Mouse (Mus musculus) gonadal fat pad, adult 2 months (tissue): Measurements from ENCODE around the gene Fzd9. TPM values are rescaled to one million over a fixed set of nuclear protein-coding genes. Genes with fewer than 3 reads are reported as not detected.
"Not testable (repeated sequence)": the region's sequence is repeated elsewhere in the genome, so short reads cannot be mapped to it uniquely, and the experiment has no call there.

Experiments
- DNase-seq: peaks from one replicate; pipeline ENCODE4 v3.0.0-alpha.2; 2012; ENCODE audit warnings: low read depth
- polyA plus RNA-seq: library from polyadenylated mRNA; depleted of rRNA; stranded (reverse); fragments of >200 nt; gene quantifications from 2 replicates; pipeline ENCODE4 v1.2.3, GENCODE M21; 2012; rRNA removed

The Fzd9 gene
- polyA plus RNA-seq, 1 experiment: 0.39 TPM

DNA sequence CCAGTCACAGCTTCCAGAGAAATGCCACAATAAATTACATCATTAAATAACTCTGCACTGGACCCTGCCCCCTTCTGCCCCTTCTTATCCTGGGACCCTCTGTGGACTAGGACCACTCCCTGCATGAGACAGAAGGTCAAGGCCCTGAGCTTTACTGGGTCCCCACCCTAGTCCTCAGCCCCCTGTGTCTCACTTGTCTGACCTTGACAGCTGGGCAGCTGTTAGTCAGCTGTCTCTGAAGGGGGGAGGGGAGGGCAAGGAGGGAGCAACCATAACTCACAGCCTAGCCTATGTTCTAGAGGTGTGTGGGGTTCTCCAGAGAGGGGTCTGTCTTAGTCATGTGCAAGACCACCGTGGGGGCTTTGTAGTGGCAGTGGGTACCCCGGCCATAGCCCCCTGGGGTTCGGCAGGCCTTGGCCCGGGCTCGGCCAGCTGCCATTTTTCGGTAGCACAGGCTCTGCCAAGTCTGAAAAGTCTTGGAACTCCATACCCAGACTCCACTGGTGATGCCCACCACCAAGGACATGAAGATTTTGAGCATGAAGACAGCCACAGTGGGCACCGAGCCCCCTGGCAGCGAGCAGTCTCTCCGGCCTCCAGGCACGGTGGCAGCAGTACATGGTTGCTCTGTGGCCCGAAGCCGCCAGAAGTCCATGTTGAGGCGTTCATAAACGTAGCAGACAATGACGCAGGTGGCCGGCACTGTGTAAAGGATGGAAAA lies 1.9 kb downstream of the Fzd9 start:
- DNase-seq: no peak

DNA sequence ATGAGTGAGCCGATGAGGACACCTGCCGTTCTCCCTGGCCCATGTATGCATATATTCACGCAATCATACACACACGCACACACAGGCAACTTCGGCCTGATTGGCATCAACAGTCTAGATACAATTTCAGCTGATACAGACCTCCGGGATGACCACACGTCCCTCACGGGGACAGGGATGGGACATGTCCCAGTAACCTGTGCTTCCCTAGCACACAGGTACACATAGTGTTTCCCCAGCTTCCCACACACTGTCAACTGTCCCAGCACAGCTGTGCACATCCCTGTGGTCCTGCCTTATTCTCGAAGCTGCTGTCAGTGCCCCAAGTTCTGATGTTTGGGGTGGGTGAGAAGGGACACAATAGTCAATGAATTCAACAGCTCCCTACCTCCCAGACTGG lies 3.7 kb downstream of the Fzd9 start:
- no peak for DNase-seq

DNA sequence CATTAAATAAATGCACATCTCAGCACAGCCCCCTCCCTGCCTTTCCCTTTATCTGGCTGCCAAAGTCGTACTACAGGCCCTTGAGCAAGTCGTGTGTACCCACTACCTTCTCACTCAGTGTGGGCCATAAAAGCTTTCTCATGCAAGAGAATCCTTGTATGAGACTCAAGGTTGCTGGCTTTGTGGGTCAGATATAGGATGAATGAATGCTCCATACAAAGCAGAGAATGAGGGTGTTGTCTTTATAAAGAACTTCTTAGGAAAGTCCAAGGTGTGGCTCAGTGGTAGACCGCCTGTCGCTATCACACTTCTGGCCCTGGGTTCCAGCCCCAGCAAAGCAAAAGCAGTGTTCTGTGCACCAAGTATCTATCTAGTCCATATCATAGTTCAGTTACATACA lies 4.5 kb downstream of the Fzd9 start:
- no peak for DNase-seq

DNA sequence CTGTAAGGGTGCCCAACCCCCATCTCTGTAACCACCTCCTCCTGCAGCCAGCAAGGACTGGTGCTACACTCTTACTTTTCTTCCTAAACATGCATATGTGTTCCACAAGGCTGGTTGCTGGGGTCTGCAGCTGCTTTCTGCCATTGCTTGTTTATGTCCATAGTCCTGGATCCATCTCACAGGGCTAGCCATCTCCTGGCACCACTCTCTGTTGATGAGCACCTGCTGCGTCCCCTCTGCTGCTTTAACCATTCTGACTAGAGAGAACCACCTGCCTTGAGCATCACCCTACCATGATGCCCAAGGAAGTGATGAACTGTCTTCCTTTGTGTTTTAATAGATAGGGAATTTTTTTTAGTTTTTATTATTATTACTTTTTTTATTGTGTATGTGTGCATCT lies 7.9 kb downstream of the Fzd9 start:
- DNase-seq: no peak

DNA sequence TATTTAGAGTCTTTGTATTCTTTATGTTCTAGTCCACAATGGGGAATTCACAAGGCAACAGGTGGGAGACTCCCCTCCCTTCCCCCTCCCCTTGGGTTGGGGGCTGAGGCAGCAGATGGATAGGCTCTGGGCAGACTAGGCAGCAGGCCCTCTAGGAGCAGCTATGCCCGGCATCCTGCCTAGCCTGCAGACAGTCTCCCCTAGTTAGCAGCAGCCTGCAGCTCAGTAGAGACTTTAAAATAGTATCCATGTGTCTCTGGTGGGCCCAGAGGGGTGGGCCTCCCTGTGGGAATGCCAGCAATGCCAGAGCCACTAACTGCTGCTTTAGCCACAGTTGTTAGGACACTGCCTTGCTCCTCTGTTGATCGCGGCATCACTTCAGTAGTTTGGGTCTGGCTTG lies 8.4 kb downstream of the Fzd9 start:
- DNase-seq: no peak

DNA sequence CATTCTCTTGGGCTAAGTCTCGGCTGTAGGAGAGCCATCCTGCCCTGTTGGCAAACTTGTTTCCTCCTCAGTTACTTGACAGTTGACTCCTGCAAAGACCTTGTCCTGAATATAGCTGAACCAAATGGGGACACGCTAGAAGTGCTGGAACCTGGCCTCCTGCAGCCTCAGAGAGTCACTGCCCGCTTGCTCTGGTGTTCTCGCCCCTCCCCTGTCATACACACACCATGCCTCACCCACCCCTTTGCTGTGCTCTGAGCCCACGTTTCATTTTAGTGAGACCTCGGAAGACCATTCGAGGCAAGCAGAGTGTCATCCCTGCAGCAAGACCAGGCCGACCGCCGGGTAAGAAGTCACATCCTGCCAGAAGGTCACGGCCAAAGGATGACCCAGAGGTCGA lies 8.9 kb downstream of the Fzd9 start:
- no peak for DNase-seq

DNA sequence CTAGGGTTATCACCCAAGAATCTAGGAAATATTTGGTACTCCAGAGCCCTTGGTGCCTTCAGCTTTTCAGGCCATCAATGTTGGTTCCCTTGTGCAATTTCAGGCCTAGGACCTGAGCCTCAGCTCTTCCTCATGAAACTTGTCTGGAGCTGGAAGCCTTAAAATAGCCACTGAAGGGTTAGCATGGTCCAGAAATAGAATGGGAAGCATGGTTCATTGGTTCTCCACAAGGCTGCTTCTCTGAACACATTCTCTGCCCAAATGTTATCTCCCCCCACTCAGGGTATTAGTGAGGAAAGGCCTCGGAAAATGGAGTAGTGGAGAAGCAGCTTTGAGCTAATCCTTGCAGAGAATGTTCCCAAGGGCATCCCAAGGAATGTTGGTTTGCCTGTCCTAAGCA lies 9.6 kb downstream of the Fzd9 start:
- DNase-seq: no peak

DNA sequence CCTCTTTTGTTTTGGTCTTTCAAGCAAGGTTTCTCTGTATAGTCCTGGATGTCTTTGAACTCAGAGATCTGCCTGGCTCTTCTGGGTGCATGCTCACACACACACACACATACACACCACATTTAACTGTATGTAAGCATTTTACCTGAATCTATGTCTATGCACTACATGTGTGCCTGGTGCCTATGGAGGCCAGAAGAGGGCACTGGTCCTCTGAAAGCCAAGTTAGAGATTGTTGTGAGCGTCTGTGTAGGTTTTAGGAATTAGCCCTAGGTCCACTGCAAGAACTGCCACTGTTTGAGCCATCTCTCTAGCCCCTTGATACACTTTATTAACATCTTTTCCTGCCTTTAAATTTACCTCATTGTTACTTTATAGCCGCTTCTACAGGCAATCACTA lies 12.2 kb downstream of the Fzd9 start:
- DNase-seq: no peak

DNA sequence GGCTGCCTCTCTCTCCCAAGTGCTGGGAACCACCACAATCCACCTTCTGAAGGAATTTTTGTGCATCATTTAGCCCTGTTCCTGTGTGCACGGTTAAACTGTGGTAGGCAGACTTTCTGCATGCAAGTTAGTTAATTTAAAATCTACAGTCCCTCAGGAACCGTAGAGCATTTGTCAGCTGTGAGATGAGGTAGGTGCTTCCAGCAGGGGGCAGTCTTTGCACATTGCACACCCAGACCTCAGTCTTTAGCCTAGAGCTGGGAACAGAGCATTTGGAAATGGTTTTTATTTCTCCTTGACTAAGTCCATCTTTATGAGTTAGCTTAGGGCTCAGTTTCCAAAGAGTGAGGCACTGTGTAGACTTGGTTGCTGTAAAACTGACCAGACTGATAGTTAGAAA lies 14.5 kb downstream of the Fzd9 start:
- no peak for DNase-seq

DNA sequence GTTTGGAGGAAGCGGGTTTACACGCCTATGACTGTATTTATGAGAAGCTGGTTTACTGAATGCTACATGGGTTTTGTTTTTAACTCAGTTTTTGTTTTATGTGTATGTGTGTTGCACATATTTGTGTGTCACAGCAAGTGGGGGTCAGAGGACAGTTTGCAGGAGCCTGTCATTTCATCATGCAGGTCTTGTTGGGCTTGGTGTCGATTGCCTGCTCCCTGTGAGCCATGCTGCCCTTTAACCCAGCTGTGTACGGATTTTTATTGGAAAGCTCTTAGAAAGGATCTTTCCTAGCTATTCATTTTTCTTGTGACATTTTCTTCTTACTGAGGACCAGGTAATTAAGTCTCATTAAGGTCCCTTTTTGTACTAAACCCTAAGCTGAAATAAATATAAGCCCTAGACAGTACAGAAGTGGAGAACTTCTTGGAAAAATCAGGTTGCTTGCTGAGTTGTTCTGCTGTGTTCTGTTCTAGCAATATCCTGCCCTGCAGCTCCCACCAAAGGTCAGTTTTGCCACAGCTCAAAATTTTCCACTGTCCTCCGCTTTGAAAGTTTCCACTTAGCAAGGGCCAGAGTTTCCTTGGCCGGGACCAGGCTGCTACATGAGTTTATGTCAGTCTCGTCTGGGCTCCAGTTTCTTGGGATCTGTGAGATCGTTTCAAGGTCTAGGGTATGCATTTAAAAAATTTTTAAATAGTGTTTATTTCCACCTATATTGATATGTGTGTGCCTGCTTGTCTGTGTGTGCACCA lies 17.7 kb downstream of the Fzd9 start:
- no peak for DNase-seq

DNA sequence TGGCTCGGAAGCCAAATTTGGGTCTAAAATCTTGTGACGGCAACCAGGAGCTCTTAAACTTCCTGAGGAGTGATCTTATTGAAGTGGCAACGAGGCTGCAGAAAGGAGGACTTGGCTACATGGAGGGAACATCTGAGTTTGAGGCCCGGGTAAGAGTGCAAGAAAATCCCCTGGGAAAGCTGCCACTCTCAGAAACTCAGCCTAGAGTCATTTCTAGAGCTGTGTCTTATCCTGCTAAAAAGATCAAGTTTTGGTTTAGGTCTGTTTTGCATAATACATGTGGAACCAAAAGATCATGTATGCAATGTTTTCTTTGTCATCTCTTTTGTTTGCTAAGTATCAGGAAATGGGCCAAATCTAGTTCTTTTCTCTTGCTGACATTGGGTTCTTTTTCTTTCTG lies 20.8 kb downstream of the Fzd9 start:
- DNase-seq: no peak

DNA sequence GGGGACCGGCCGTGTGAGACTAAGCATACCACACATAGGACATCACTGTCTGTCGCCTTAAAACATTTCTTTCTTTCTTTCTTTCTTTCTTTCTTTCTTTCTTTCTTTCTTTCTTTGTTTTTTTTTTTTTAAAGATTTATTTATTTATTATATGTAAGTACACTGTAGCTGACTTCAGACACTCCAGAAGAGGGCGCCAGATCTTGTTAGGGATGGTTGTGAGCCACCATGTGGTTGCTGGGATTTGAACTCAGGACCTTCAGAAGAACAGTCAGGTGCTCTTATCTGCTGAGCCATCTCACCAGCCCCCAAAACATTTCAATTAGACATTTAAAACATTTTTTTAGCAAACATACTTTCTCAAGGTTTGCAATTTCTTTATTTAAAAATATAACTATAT lies 25.2 kb downstream of the Fzd9 start:
- not testable (repeated sequence) for DNase-seq

DNA sequence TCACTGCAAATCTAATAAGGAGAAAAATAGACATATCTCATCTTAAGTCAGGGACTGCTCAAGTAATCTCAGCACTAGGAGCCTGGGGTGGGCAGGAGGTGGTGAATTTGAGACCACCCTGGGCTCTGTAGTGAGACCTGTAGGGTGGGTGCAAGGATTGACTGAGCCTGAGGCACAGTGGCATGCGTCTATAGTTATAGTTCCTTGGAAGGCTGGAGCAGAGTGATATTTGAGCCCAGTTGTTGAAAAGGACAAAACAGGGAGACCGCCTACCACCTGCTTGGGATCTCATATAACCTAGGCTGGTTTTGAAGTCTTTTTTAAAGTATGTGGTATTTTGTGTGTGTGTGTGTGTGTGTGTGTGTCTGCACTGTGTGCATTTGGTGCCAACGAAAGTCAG lies 26.9 kb downstream of the Fzd9 start:
- DNase-seq: no peak

DNA sequence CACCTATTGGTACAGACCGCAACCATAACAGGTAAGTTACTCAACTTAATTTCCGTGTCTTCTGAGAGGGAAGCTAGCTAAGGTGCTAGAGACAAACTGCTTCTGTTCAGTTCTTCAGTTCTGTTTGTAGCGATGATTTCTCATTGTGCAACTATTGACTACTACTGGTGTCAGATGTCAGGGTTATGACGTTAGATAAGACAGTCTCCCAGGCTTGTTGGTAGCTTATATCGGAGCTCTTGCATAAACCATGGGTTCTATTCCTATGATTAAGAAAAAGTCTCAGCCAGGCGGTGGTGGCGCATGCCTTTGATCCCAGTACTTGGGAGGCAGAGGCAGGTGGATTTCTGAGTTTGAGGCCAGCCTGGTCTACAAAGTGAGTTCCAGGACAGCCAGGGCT lies 29.0 kb downstream of the Fzd9 start:
- no peak for DNase-seq

DNA sequence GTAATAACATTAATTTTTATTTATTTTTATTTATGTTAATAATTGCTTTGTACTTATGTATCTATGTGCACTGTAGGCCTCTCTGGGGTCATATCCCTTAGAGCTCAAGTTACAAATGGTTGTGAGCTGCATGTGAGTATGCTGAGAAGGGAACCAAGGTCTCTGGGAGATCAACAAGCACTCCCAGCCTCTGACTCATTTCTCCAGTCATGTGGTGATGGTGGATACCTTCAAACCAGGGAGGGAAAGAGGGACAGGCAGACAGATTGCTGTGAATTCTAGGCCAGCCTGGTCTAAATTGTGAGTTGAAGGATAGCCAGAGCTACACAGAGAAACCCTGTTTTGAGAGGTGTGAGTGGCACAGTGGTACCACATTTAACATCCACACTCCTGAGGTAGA lies 30.1 kb downstream of the Fzd9 start:
- DNase-seq: no peak

DNA sequence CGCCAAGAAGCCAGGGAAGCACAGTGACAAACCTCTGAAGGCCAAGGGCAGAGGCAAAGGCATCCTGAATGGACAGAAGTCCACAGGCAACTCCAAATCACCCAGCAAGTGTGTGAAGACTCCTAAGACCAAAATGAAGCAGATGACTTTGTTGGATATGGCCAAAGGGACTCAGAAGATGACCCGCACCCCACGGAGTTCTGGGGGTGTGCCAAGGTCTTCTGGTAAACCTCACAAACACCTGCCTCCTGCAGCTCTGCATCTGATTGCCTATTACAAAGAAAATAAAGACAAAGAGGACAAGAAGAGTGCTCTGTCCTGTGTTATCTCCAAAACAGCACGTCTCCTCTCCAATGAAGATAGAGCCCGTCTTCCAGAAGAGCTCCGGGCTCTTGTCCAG lies 34.2 kb downstream of the Fzd9 start:
- DNase-seq: no peak

DNA sequence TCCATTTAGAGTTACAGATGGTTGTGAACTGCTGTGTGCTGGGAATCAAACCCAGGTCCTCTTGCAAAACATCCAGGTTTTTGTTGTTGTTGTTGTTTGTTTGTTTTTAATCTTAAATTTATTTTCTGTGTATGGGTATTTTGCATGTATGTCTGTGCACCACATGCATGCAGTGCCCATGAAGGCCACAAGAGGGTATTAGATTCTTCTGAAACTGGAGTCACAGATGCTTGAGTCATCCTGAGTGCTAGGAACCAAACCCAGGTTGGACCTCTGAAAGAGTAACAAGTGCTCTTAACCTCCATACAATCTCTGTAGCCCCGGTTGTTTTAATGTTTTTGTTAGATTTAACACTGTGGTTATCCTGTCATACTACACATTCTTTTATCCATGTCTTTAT lies 42.8 kb downstream of the Fzd9 start:
- no peak for DNase-seq

DNA sequence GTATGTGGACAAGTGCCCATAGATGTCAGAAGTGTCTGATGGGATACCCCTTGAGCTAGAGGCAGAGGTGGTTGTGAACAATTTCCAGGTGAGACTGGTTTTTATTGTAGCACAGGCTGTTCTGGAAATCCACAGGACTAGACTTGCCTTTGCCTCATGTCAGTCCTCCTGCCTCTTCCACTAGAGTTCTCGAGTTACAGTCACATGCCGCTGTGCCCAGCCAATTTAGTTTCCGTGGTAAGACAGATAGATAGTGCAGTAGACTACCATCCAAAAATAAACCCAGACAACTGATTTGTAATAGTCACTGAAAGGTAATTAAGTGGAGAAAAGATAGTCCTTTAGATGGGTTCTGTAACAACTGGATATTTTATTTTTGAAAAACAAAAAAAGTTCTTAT lies 48.3 kb downstream of the Fzd9 start:
- no peak for DNase-seq

Other genes with a start within 250 kb of the Fzd9 start
- 123 and 152 TPM in 2 replicates for gene Abhd11, start 242.1 kb downstream of the Fzd9 start, polyA plus RNA-seq
- 6.8 and 8.7 TPM in 2 replicates for gene Stx1a, start 227.7 kb downstream of the Fzd9 start, polyA plus RNA-seq
- 24.2 and 27.5 TPM in 2 replicates for gene Dnajc30, start 187.0 kb downstream of the Fzd9 start, polyA plus RNA-seq
- 48.9 and 55.8 TPM in 2 replicates for gene Bud23, start 186.3 kb downstream of the Fzd9 start, polyA plus RNA-seq
- 5.3 and 10.8 TPM in 2 replicates for gene Vps37d, start 173.0 kb downstream of the Fzd9 start, polyA plus RNA-seq
- 84.5 and 86.8 TPM in 2 replicates for gene Mlxipl, start 161.3 kb downstream of the Fzd9 start, polyA plus RNA-seq
- 18.3 and 18.8 TPM in 2 replicates for gene Tbl2, start 101.6 kb downstream of the Fzd9 start, polyA plus RNA-seq
- 39.3 and 47.4 TPM in 2 replicates for gene Bcl7b, start 82.9 kb downstream of the Fzd9 start, polyA plus RNA-seq
- 17.4 and 20.9 TPM in 2 replicates for gene Baz1b, start 64.0 kb downstream of the Fzd9 start, polyA plus RNA-seq
- 0.10 TPM in 1 of 2 replicates, not detected in the other for gene Fkbp6, start 98.8 kb upstream of the Fzd9 start, polyA plus RNA-seq
- not detected in 2 replicates for gene Trim50, start 102.1 kb upstream of the Fzd9 start, polyA plus RNA-seq
- 20.4 and 28.4 TPM in 2 replicates for gene Nsun5, start 118.7 kb upstream of the Fzd9 start, polyA plus RNA-seq
- 7.1 and 13.9 TPM in 2 replicates for gene Pom121, start 143.3 kb upstream of the Fzd9 start, polyA plus RNA-seq